Mouse (Mus musculus) liver, embryonic 16.5 days (tissue): Measurements from ENCODE around the gene Astn2. TPM values are rescaled to one million over a fixed set of nuclear protein-coding genes. Genes with fewer than 3 reads are reported as not detected.
A peak's percentile ranks its signal among the peaks of the same experiment; 100 is the strongest.

Experiments
- ATAC-seq: fragments of 200-750 bp; cut with Nextera tagmentation; 2 replicates; pipeline ENCODE4 v1.8.0; 2017; ENCODE audit warnings: low read depth, mild to moderate bottlenecking, moderate number of reproducible peaks, moderate library complexity
- H3K27ac ChIP-seq: fragments of 300-500 bp; sonication (generic); 2 replicates; pipeline ENCODE4 v1.5.1; 2014; ENCODE audit warnings: mild to moderate bottlenecking, low read length
- H3K27me3 ChIP-seq: fragments of 300-500 bp; sonication (generic); 2 replicates; pipeline ENCODE4 v1.6.1; 2014; ENCODE audit warnings: low read depth, low read length, mixed read lengths; ENCODE audit not compliant: control insufficient read depth, insufficient read depth
- H3K36me3 ChIP-seq: fragments of 300-500 bp; sonication (generic); 2 replicates; pipeline ENCODE4 v1.6.1; 2014; ENCODE audit warnings: mild to moderate bottlenecking; ENCODE audit not compliant: control insufficient read depth, insufficient read depth
- H3K4me1 ChIP-seq: fragments of 300-500 bp; sonication (generic); 2 replicates; pipeline ENCODE4 v1.6.1; 2014; ENCODE audit warnings: low read depth, low read length, mixed read lengths; ENCODE audit not compliant: control insufficient read depth
- H3K4me2 ChIP-seq: fragments of 300-500 bp; sonication (generic); 2 replicates; pipeline ENCODE4 v1.6.1; 2014; ENCODE audit warnings: low read depth, low read length, mixed read lengths
- H3K4me3 ChIP-seq: fragments of 300-500 bp; sonication (generic); 2 replicates; pipeline ENCODE4 v1.5.1; 2014; ENCODE audit warnings: low read depth, mild to moderate bottlenecking, low read length
- H3K9ac ChIP-seq: fragments of 300-500 bp; sonication (generic); 2 replicates; pipeline ENCODE4 v1.6.1; 2014; ENCODE audit warnings: low read depth, low read length
- H3K9me3 ChIP-seq: fragments of 300-500 bp; sonication (generic); replicated peaks from 2 replicates; pipeline ENCODE4 v1.6.1; 2016; ENCODE audit warnings: low read length; ENCODE audit not compliant: control insufficient read depth
- WGBS: fragments of 180-500 bp; shearing (Covaris S2); extraction: QIAGEN DNeasy Blood & Tissue Kit; methylation state at CpG from one replicate; pipeline ENCODE4 v1.1.7; 2014; ENCODE audit not compliant: insufficient replicate concordance; 5-methylcytosine and 5-hydroxymethylcytosine counted together
- polyA plus RNA-seq: library from polyadenylated mRNA; unstranded; fragments of >200 nt; fragmentation: Nextera tagmentation; extraction: Ambion mirVana; gene quantifications from 2 replicates; pipeline ENCODE4 v1.2.1, GENCODE M21; 2015

Gene Astn2
- polyA plus RNA-seq, 1 experiment from 2014 or later: not detected

DNA sequence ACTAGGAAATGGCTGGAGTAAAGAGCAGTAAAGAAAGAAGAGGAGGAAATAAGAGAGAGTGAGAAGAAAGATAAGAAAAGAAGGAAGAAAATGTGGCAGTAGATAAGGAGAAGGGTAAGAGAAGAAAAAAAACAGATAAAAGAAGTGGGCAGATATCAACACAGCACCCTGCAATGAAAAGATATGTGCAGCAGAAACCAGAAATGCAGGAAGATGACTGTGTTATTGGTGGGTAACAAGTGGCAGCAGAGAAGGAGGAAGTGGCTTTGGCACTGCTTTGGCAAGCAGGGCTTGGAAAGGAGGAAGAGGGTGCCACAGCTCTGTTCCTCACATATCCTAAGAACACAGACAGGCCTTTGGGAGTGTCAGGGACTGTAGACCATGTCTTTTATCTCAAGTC is 347.2 kb downstream of the Astn2 start:
- ATAC-seq: peak; percentile 54
- H3K4me3 ChIP-seq: no peak overlapping the region
- no peaks in the 10 kb centered on the region for H3K4me1 ChIP-seq
- no peak overlapping the region for H3K9ac ChIP-seq
- H3K36me3 ChIP-seq: no peaks in the 10 kb centered on the region
- H3K27me3 ChIP-seq: no peaks in the 10 kb centered on the region
- H3K4me2 ChIP-seq: no peak overlapping the region
- H3K27ac ChIP-seq: no peak overlapping the region
- H3K9me3 ChIP-seq: no peaks in the 10 kb centered on the region

GRCm38 (mm10) chr4:66055690-66056089 is 348.7 kb downstream of the Astn2 start:
- ATAC-seq: no peak

DNA sequence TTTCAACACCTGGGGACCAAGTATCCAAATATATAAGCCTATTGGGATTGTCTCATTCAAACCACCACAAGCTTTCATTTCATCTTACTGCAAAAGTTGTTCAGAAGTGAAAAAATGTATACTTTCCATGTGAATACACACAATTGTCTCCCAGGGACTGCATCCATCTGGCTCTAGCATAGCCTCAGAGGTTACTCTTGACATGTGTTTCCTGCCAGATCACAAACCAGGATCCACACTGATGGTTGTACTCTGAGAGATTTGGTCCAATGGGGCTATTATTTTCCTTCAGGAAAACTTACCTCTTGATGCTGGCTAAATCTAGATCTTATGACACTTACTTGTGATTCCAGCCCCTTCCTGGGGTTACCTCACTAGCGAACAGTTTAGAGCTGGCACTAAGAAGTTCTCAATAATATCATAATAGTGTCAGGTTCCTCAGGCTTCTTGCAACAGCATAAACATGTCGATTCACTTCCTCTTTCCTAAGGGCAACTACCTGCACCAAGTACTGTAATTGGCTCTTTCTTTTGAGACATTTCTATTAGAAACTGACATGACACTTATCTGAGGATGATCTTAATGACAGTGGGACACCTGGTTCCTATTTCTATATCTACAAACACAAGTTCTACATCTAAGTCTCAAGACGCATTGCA is 361.3 kb downstream of the Astn2 start:
- Histone ChIP-seq H3K27ac (no peak overlapping the region), H3K4me2 (no peak overlapping the region), H3K9ac (no peak overlapping the region), H3K27me3 (no peaks in the 10 kb centered on the region), H3K4me3 (no peak overlapping the region), H3K36me3 (no peaks in the 10 kb centered on the region), H3K9me3 (no peaks in the 10 kb centered on the region), H3K4me1 (no peaks in the 10 kb centered on the region)
- WGBS: 38% methylated on average over 3 of the region's 3 CpGs
- no peak for ATAC-seq

More at GRCm38 (mm10) chr4:66055690-66056089, 348.7 kb downstream of the Astn2 start:
- no peaks in the 10 kb centered on the region for H3K4me1 ChIP-seq
- H3K27ac ChIP-seq: no peak overlapping the region
- H3K4me3 ChIP-seq: no peak overlapping the region
- H3K9me3 ChIP-seq: no peaks in the 10 kb centered on the region
- H3K4me2 ChIP-seq: no peak overlapping the region
- no peak overlapping the region for H3K9ac ChIP-seq
- H3K36me3 ChIP-seq: no peaks in the 10 kb centered on the region
- H3K27me3 ChIP-seq: no peaks in the 10 kb centered on the region
- 65% methylated on average over 4 of the region's 4 CpGs for WGBS

GRCm38 (mm10) chr4:66033826-66034225 is 370.6 kb downstream of the Astn2 start:
- H3K27ac ChIP-seq: no peak overlapping the region
- H3K9ac ChIP-seq: no peak overlapping the region
- H3K4me3 ChIP-seq: no peak overlapping the region
- ATAC-seq: no peak
- WGBS: 45% methylated on average over 3 of the region's 3 CpGs
- H3K4me1 ChIP-seq: no peaks in the 10 kb centered on the region
- H3K4me2 ChIP-seq: no peak overlapping the region
- H3K9me3 ChIP-seq: no peaks in the 10 kb centered on the region
- H3K27me3 ChIP-seq: no peaks in the 10 kb centered on the region
- no peaks in the 10 kb centered on the region for H3K36me3 ChIP-seq

GRCm38 (mm10) chr4:66031320-66031870 is 373.0 kb downstream of the Astn2 start:
- Histone ChIP-seq H3K9me3 (no peaks in the 10 kb centered on the region), H3K27ac (no peak overlapping the region), H3K4me1 (no peaks in the 10 kb centered on the region), H3K4me3 (no peak overlapping the region), H3K4me2 (no peak overlapping the region), H3K36me3 (no peaks in the 10 kb centered on the region), H3K9ac (no peak overlapping the region), H3K27me3 (no peaks in the 10 kb centered on the region)
- WGBS: 71% methylated on average over 9 of the region's 9 CpGs
- ATAC-seq: no peak

DNA sequence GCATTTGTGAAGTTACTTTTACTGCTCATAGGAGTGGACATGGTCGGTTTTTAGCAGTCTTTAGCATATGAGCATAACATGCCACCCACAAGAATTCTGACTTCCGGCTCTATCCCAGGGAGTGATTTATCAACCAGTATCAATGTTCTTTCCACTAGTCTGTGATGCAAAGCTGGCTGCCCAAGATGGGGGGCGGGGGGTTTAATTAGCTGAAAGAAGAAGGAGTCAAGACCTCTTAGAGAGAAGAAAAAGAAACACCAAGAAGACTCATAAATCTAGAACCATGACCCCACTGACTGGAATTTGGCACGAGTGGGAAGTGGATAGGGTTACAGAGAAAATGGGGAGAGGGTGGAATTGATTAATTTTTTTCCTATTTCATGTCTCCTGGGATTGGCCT is 374.5 kb downstream of the Astn2 start:
- H3K36me3 ChIP-seq: no peaks in the 10 kb centered on the region
- WGBS: 48% methylated on average over 4 of the region's 4 CpGs
- H3K27me3 ChIP-seq: no peaks in the 10 kb centered on the region
- no peaks in the 10 kb centered on the region for H3K9me3 ChIP-seq
- ATAC-seq: no peak
- no peak overlapping the region for H3K27ac ChIP-seq
- H3K4me1 ChIP-seq: no peaks in the 10 kb centered on the region
- no peak overlapping the region for H3K4me2 ChIP-seq
- H3K4me3 ChIP-seq: no peak overlapping the region
- no peak overlapping the region for H3K9ac ChIP-seq

DNA sequence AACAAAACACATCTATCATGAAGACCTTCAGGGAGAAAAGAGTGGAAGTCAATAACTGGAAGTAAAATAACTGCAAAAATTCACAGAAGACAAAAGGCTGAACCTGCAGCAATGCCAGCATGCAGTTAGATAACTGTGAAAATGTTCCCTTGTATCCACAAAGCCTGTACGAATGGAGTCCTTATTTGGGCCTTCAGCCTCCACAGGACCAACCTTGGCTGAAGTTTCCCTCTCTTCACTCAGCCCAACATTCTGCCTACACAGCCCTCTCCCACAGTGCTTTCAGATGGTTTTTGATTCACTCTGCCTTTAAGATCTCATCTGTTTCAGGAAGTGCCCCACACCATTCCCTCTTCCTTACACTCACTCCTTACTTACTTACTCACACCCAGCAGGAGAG is 376.5 kb downstream of the Astn2 start:
- H3K9me3 ChIP-seq: no peaks in the 10 kb centered on the region
- no peak overlapping the region for H3K4me2 ChIP-seq
- 58% methylated on average over 1 of the region's 1 CpGs for WGBS
- no peak for ATAC-seq
- no peaks in the 10 kb centered on the region for H3K36me3 ChIP-seq
- H3K4me3 ChIP-seq: no peak overlapping the region
- H3K27me3 ChIP-seq: no peaks in the 10 kb centered on the region
- H3K9ac ChIP-seq: no peak overlapping the region
- no peak overlapping the region for H3K27ac ChIP-seq
- H3K4me1 ChIP-seq: no peaks in the 10 kb centered on the region

- Histone ChIP-seq H3K9ac (no peak overlapping the region), H3K27ac (no peak overlapping the region)
- no peak for ATAC-seq
Observed at GRCm38 (mm10) chr4:66025393-66026062, 378.9 kb downstream of the Astn2 start.

GRCm38 (mm10) chr4:66002936-66003335 is 401.5 kb downstream of the Astn2 start:
- Histone ChIP-seq H3K9me3 (no peaks in the 10 kb centered on the region), H3K36me3 (no peaks in the 10 kb centered on the region), H3K4me3 (no peak overlapping the region), H3K9ac (no peak overlapping the region), H3K27me3 (no peaks in the 10 kb centered on the region), H3K4me1 (no peaks in the 10 kb centered on the region), H3K4me2 (no peak overlapping the region), H3K27ac (no peak overlapping the region)
- no peak for ATAC-seq

More at GRCm38 (mm10) chr4:66025393-66026062, 378.9 kb downstream of the Astn2 start:
- WGBS: 54% methylated on average over 8 of the region's 8 CpGs
- H3K4me2 ChIP-seq: no peak overlapping the region
- H3K4me1 ChIP-seq: no peaks in the 10 kb centered on the region
- H3K27me3 ChIP-seq: no peaks in the 10 kb centered on the region
- H3K4me3 ChIP-seq: no peak overlapping the region
- H3K36me3 ChIP-seq: no peaks in the 10 kb centered on the region
- no peaks in the 10 kb centered on the region for H3K9me3 ChIP-seq
